Mouse (Mus musculus) CD4-positive helper T cell, adult 2 months (primary cell): ENCODE measurements around the gene Foxn3.

ENCODE experiments used
- DNase-seq: peaks from one replicate; pipeline ENCODE4 v3.0.0-alpha.2; 2012; ENCODE audit warnings: low read depth, missing footprints, low spot score

The Foxn3 gene

GRCm38 (mm10) chr12:99526571-99527140 is 36.7 kb downstream of the Foxn3 start:
- DNase-seq: no peak

DNA sequence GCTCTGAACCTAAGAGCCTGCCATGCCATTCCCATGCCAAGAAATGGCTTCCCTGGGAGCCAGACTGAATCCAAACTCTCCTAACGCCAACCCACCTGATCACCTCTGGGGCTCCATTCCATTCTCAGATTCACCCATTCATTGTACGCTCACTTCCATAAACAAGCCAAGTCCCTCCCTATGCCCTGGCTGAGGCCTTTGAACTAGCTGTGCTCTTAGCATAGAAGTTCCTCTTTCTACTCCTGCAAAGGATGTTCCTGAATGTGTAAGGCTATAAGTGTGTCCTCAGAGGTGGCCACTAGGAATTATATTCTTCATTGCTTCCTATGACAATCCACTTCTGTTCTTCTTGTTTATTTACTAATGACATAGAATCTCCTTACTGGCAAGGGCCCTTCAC is 40.5 kb downstream of the Foxn3 start:
- no peak for DNase-seq

DNA sequence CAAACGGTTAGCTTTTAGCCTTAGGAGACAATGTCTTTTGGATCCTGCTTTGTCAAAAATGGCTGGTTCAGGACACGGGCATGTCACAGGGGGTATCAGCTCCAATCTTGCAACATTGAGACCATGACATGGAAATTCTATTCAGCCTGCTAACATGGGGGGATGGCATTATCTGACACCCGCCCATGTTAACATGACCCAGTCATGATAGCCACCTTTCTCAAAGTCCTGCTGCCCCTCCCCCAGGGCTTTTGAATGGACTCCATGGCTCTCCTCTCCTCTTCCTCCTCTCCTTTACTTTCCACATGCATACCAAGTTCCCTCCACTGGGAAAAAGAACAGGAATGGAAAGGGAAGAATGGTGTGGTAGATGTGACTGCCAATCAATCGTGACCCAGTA is 43.5 kb downstream of the Foxn3 start:
- DNase-seq: no peak

DNA sequence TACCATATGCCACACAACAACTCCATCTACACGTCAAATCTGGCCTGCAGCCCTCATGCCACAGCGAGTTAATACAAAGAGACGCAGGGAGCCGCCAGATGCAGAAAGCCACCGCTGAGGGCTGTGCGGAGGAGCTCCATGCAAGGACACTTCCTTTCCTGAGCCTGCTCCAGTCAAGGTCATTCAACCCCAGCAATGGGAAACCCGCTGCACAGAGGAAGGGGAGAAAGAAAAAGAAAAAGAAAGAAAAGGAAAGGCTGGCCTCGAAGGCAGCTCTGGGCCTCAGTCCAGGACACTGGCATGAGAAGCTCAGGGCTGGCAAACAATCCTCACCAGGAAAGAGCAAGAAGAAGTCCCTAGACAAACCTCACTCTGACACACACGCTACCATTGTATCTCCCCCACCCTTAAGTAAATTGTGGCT is 44.2 kb downstream of the Foxn3 start:
- no peak for DNase-seq

DNA sequence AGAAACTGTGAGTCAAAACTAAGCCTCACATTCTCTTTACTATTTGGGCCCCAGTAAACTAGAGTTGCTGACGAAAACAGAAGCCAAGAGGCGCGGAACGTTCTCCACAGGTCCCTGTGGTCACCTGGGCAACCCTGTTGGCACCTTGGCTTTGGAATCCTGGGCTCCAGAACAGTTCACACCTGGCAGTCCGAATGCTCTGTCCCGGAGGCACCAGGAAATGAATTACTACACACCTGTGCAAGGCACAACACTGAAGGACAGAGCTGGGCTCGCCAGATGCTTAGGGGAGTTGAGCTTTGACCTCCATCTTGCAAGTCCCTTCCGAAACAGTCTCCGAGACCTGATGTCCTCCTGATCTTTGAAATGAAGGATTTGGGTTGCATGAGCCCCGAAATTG is 44.7 kb downstream of the Foxn3 start:
- no peak for DNase-seq

DNA sequence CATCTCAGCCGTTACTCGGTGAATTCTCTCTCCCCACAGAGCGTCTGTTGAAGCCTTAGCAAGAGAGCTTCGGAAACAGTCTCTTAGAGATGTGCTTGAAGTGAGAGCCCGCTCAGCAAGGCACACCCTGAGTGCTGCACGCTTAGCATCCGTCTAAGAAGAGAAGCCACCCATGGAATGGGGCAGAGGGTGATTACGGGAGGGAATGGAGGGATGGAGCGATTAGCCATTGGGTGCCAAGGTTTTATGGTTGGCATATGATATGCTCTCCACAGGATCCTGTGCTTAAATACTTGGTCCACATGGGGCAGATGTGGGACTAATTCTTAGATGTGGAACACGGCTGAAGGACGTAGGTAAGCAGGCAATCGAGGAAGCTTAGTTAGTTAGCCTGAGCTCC is 45.3 kb downstream of the Foxn3 start:
- DNase-seq: no peak

- no peak for DNase-seq
These were observed 46.1 kb downstream of the Foxn3 start for GRCm38 (mm10) chr12:99517296-99517695.

DNA sequence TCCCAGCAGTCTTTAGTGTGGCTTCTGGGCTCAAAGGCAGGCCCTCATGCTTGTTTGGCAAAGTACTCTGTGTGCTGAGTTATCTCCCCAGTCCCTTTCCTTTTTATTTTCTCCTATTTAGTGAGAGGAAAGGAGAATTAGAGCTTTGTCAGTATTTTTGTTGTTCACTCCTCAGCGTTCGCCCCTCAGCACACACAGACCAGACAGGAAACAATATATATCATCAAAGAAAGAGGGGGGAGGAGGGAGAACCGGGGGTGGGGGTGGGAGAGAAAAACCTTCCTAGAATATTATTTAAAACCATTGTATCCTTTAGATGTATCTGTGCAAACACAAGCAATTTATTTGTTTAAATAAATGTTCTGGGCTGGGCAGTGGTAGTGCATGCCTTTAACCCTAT is 47.9 kb downstream of the Foxn3 start:
- no peak for DNase-seq

- DNase-seq: no peak
These were observed 51.7 kb downstream of the Foxn3 start for GRCm38 (mm10) chr12:99511644-99512043.

GRCm38 (mm10) chr12:99510759-99511158 is 52.6 kb downstream of the Foxn3 start:
- no peak for DNase-seq

- DNase-seq: no peak
These were observed 61.2 kb downstream of the Foxn3 start for GRCm38 (mm10) chr12:99502225-99502624.

GRCm38 (mm10) chr12:99498978-99499694 is 64.2 kb downstream of the Foxn3 start:
- DNase-seq: no peak

DNA sequence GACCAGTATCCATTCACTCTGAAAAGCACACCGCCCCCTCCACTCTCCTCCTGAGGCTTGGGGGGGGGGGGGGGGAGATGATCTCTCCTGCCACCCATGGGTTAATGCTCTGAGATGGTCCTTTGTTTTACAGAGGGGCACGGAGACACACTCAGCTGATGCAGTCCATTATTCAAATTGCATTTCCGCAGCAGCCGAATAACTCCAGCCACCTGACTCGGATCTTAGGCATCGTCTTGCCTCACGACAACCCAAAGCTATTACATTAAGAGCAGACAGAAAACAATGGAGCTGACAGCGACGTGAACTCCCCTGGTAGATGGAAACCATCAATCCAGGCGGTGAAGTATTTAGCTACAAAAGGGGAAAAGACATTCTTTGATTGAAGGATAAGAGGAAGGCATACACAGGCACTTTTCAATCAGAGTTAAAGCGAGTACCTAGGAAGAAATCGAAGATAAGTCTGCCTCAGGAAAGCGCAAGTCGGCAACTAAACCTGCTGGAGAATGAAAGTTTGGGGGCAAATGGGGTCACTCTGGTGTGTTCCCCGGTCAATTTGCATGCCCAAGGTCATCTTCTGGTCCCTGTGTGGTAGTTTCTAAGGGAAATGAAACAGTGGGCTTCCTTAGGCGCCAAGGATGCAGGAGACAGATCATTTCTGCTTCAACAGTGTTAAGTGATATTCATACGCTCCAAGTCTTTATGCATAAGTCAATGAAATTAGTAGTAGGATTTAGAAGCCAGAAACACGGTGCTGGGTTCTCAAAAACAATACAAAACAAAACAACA is 65.0 kb downstream of the Foxn3 start:
- no peak for DNase-seq

GRCm38 (mm10) chr12:99496945-99497344 is 66.4 kb downstream of the Foxn3 start:
- no peak for DNase-seq

DNA sequence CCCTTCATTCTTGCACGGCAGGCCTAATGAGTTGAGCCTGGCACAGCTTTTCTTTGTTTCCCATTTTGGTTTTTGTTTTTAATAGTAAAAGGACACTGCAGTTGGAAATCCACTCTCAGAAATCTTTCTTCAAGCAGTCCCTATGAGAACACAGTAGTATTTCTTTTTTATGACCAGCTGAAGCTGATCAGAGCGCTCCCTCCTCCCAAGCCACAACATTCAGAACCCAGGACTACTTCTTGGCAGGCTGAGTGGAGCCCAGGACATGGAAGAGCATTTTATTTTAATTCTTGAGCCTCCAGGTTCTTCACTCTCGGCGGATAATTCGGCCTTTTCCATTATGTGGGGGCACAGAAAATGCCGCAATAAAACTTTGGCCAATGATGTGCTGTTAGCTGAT is 73.2 kb downstream of the Foxn3 start:
- no peak for DNase-seq

GRCm38 (mm10) chr12:99489001-99489592 is 74.3 kb downstream of the Foxn3 start:
- DNase-seq: no peak

- DNase-seq: no peak
These were observed 83.0 kb downstream of the Foxn3 start for GRCm38 (mm10) chr12:99480372-99480771.

DNA sequence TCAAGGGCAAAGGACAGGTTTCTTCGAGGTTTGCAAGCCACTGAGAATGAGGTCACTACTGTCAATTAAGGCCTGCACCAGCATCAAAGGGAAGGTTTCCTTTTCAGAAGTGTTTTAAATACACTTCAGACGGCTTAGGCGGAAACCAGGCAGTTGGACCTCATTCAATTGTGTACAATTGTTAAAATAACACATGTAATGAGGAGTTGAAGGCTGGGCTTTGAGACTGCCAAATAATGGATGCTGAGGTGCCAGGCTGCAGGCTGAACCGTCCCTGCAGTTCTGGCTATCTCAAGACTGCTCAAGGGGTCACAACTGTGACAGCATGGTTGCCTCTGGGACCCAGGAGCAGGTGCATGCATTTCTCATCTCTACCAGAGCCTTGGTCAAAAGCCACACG is 89.2 kb downstream of the Foxn3 start:
- no peak for DNase-seq

- no peak for DNase-seq
These were observed 89.8 kb downstream of the Foxn3 start for GRCm38 (mm10) chr12:99473406-99474133.

GRCm38 (mm10) chr12:99471431-99471830 is 92.0 kb downstream of the Foxn3 start:
- DNase-seq: no peak

DNA sequence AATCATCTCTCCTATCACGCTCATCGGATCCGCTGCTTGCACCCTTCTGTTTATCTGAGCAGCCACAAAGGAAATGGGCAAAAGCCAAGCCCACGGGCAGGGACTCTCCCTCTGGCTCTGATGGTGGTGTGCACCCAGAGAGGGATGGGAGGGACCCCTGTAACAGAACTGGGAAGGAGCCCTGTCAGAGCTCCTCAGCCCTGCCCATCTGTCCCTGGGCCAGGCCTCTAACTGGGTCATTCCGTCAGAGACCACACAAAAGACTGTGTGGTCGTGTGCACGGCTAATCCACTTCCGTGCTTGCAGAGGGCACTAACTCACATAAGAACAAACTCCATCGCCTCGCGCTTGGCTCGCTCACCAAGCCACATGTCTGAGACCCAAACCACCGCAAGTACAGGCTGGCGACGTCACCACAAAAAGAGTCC is 95.5 kb downstream of the Foxn3 start:
- peak; percentile 83 for DNase-seq
